Mouse (Mus musculus): Measurements from ENCODE around the gene Rcn3. TPM values are rescaled to one million over a fixed set of nuclear protein-coding genes. Genes with fewer than 3 reads are reported as not detected.

Rcn3 gene
- polyA plus RNA-seq, 1 experiment from 2014 or later = 21.7 TPM

- CTCF ChIA-PET = no interaction called here
- no peak for TF ChIP-seq CTCF (IDR thresholded peaks at IDR 0.05)
- ATAC-seq (no peak), DNase-seq (ENCODE audit: low read depth, low spot score) (no peak)
- in situ Hi-C loops (cut with MboI; ENCODE audit: low pct_unique_long_range_greater_than_20kb) = no loop called here
- no peaks in the 10 kb centered on the region for H3K27me3 ChIP-seq
- POLR2A ChIA-PET = no interaction called here
Observed at GRCm38 (mm10) chr7:45033722-45034359, 58.2 kb downstream of the Rcn3 start.

Other genes starting within 250 kb of the Rcn3 start
- gene Akt1s1, start 243.2 kb downstream of the Rcn3 start, polyA plus RNA-seq (2021) = 99.9 TPM
- gene Tbc1d17, start 243.1 kb downstream of the Rcn3 start, polyA plus RNA-seq (2021) = 59.1 TPM
- 43.2 TPM for gene Pnkp, start 235.1 kb downstream of the Rcn3 start, polyA plus RNA-seq (2021)
- 308 TPM for gene Ptov1, start 222.4 kb downstream of the Rcn3 start, polyA plus RNA-seq (2021)
- 96.8 TPM for gene Med25, start 199.5 kb downstream of the Rcn3 start, polyA plus RNA-seq (2021)
- 16.9 TPM for gene Fuz, start 196.1 kb downstream of the Rcn3 start, polyA plus RNA-seq (2021)
- gene Ap2a1, start 162.7 kb downstream of the Rcn3 start, polyA plus RNA-seq (2021) = 104 TPM
- gene Tsks, start 149.0 kb downstream of the Rcn3 start, polyA plus RNA-seq (2021) = 0.06 TPM
- 22.1 TPM for gene Cpt1c, start 117.4 kb downstream of the Rcn3 start, polyA plus RNA-seq (2021)
- gene Prmt1, start 105.7 kb downstream of the Rcn3 start, polyA plus RNA-seq (2021) = 514 TPM
- gene Irf3, start 94.6 kb downstream of the Rcn3 start, polyA plus RNA-seq (2021) = 108 TPM
- 19.9 TPM for gene Bcl2l12, start 93.5 kb downstream of the Rcn3 start, polyA plus RNA-seq (2021)
- 80.3 TPM for gene Scaf1, start 75.9 kb downstream of the Rcn3 start, polyA plus RNA-seq (2021)
- gene Rras, start 74.3 kb downstream of the Rcn3 start, polyA plus RNA-seq (2021) = 78.9 TPM
- 35.8 TPM for gene Prr12, start 39.3 kb downstream of the Rcn3 start, polyA plus RNA-seq (2021)
- 77.4 TPM for gene Nosip, start 29.8 kb downstream of the Rcn3 start, polyA plus RNA-seq (2021)
- gene Prrg2, start 29.5 kb downstream of the Rcn3 start, polyA plus RNA-seq (2021) = 38.6 TPM
- gene Fcgrt, start 11.6 kb upstream of the Rcn3 start, polyA plus RNA-seq (2021) = 22.2 TPM
- gene Rps11, start 32.2 kb upstream of the Rcn3 start, polyA plus RNA-seq (2021) = 920 TPM
- gene Rpl13a, start 36.5 kb upstream of the Rcn3 start, polyA plus RNA-seq (2021) = 1,333 TPM
- gene Gm45713, start 44.0 kb upstream of the Rcn3 start, polyA plus RNA-seq (2021) = not detected
- 7.3 TPM for gene Flt3l, start 44.2 kb upstream of the Rcn3 start, polyA plus RNA-seq (2021)
- gene Pih1d1, start 62.1 kb upstream of the Rcn3 start, polyA plus RNA-seq (2021) = 68.2 TPM
- gene Aldh16a1, start 62.4 kb upstream of the Rcn3 start, polyA plus RNA-seq (2021) = 48.9 TPM
- 0.19 TPM for gene Slc17a7, start 71.7 kb upstream of the Rcn3 start, polyA plus RNA-seq (2021)
- not detected for gene Gfy, start 87.3 kb upstream of the Rcn3 start, polyA plus RNA-seq (2021)
- gene Pth2, start 88.8 kb upstream of the Rcn3 start, polyA plus RNA-seq (2021) = not detected
- 0.03 TPM for gene Ccdc155, start 112.7 kb upstream of the Rcn3 start, polyA plus RNA-seq (2021)
- gene Dkkl1, start 119.9 kb upstream of the Rcn3 start, polyA plus RNA-seq (2021) = not detected
- 94.7 TPM for gene Tead2, start 123.5 kb upstream of the Rcn3 start, polyA plus RNA-seq (2021)
- 0.81 TPM for gene Cd37, start 146.9 kb upstream of the Rcn3 start, polyA plus RNA-seq (2021)
- not detected for gene Slc6a16, start 148.9 kb upstream of the Rcn3 start, polyA plus RNA-seq (2021)
- not detected for gene Slc6a21, start 185.3 kb upstream of the Rcn3 start, polyA plus RNA-seq (2021)
- 15.0 TPM for gene Trpm4, start 241.6 kb upstream of the Rcn3 start, polyA plus RNA-seq (2021)
- gene Hrc, start 243.1 kb upstream of the Rcn3 start, polyA plus RNA-seq (2021) = 0.06 TPM

Measured in Patski (cell line).